Mouse (Mus musculus): ENCODE data around the gene Mup13. TPM values are rescaled to one million over a fixed set of nuclear protein-coding genes. Genes with fewer than 3 reads are reported as not detected.
"Not testable (repeated sequence)": the region's sequence is repeated elsewhere in the genome, so short reads cannot be mapped to it uniquely, and the experiment has no call there.

Mup13 gene
- polyA plus RNA-seq (2015; fragmentation: Nextera tagmentation; extraction: Ambion mirVana), result not detected in 2 replicates

DNA sequence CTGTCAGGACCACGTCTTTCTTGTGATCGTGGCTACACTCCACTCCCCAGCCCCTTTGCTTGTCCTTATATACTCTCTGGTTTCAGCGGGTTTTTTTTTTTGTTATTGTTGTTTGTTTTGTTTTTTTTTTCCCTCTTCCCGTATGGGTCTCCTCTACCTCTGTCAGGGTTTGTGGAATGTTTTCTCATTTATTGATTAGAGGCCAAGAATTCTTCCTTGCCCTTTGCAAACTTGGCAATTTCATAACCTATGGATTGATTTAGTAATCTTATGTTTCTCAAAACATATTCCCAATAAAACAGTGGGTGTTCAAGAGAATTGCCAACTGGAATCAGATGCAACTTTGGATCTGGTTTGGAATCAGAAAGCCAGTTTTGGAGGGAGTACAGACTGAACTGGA lies at the start of gene Mup13:
Gene Mup13, minus strand, starts transcription at position 101 of the 400 bp plus-strand sequence.
- not testable (repeated sequence) for H3K27ac ChIP-seq (ENCODE audit: low read length); H3K4me2 ChIP-seq (replicated peaks; ENCODE audit: low read depth, low read length); ATAC-seq (ENCODE audit: low FRiP score, low TSS enrichment); H3K4me1 ChIP-seq (ENCODE audit: insufficient read depth, low read length); H3K4me3 ChIP-seq (ENCODE audit: low read length); H3K27me3 ChIP-seq (ENCODE audit: insufficient read depth, low read length); H3K9me3 ChIP-seq (ENCODE audit: low read length); H3K36me3 ChIP-seq (ENCODE audit: insufficient read depth, low read length); H3K9ac ChIP-seq (replicated peaks; ENCODE audit: low read length)
- 79% methylated on average over 4 of the region's 4 CpGs for WGBS

Other genes with a start within 250 kb of the Mup13 start
- not detected in 2 replicates for gene Mup14, start 75.7 kb upstream of the Mup13 start, polyA plus RNA-seq (2015; fragmentation: Nextera tagmentation; extraction: Ambion mirVana)
- not detected in 2 replicates for gene Mup15, start 211.5 kb upstream of the Mup13 start, polyA plus RNA-seq (2015; fragmentation: Nextera tagmentation; extraction: Ambion mirVana)